Mouse (Mus musculus) adrenal gland (tissue): ENCODE results near the gene Dmkn.
"Not testable (repeated sequence)": the region's sequence is repeated elsewhere in the genome, so short reads cannot be mapped to it uniquely, and the experiment has no call there.

Experiments
- intact Hi-C: fragments of 180-260 bp; cut with DNase I; formaldehyde crosslinking; loops from one replicate; pipeline ENCODE4 v1.15.1; 2025
- long read RNA-seq, 2 experiments: library from polyadenylated mRNA; unstranded; transcript quantifications; one replicate each; pipeline ENCODE4 v2.0.0; 2020; ENCODE audit warnings: borderline replicate concordance in 1 of 2; ENCODE audit not compliant: insufficient replicate concordance in 1 of 2

Gene Dmkn
- long read RNA-seq, experiment 1, partial matches to known transcripts, result 0 of 4 reads
- long read RNA-seq, experiment 1, other reads (novel, unspliced or antisense), result 3 of 4 reads
- long read RNA-seq, experiment 2, result 0 reads

DNA sequence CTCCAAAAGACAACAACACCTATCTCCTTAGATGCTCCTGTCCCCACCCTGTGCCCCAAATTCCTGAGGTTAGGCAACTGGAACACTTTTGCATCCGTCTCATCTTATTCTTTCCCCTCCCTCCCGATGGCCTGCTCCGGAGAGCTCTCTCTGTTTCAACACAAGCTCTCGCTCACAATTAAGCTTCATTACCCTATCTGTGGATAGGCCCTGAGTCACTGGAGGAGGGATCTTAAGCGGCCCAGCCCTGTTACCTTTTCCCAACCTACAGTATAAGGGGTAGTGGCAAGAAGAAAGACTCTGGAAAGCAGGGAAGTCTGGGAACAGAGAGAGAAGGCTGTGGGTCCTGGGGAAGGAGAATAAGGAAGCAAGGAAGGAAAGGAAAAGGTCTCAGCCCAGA, at the start of gene Dmkn:
Dmkn (plus strand) TSS at position 301 of the 400 bp plus-strand sequence.
- intact Hi-C loops, result loop anchor here (10.0 kb wide), 1 partner anchor 89 kb away; the partner anchor contains the start of gene Pmis2

DNA sequence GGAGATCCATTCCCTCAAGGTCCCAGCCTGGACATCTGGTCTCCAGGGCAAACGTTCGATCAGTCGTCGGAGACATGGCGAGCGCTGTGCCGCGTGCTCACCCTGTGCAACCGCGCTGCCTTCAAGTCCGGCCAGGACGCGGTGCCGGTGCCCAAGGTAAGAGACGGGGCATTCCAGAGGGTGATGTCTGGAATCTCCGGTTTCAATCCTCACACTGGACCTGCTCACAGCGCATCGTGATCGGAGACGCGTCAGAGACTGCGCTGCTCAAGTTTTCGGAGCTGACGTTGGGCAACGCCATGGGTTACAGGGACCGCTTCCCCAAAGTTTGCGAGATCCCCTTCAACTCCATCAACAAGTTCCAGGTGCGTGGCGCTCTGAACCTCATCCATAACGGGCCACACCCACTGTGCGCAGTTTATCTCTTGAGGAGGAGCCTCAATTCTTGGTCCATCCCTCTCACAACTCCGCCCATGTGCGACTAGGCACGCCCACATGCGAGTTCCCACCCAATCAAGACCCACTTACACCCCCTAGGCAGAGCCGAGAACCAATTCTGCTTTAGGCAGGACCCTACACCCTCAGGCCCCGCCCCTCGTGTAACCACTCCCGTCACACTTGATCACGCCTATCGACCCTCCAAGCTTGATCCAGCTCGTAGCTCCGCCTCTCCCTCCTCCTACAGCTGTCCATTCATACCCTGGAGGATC, 46.4 kb upstream of the Dmkn start:
- intact Hi-C loops, result no loop called here

DNA sequence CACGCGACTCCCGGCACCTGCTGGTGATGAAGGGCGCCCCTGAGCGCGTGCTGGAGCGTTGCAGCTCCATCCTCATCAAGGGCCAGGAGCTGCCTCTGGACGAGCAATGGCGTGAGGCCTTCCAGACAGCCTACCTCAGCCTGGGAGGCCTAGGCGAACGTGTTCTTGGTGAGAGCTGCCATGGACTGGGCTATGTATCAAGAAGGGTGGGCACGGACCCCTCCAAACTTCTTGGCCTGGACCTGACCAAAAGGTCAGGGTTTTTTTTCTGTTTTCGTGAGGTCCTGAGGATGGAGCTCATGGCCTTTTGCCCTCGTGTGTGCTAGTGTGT, 45.9 kb upstream of the Dmkn start:
- intact Hi-C loops, result no loop called here

DNA sequence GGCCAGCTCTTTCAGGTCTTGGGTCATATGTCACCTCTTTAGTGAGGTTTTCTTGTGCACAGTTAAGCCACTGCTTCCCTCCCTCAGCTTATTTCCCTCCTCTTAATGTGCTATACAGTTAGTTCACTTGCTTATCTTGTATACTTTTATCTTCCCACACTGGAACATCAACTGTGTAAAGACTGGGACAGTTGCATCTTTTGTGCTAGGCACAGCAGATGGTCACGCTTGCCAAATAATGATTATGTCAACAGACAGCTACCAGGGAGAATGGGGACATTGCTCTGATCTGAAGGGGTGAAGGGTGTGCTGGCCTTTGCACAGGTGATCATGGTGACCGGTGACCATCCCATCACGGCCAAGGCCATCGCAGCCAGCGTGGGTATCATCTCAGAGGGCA, 43.9 kb upstream of the Dmkn start:
- intact Hi-C loops, result no loop called here

DNA sequence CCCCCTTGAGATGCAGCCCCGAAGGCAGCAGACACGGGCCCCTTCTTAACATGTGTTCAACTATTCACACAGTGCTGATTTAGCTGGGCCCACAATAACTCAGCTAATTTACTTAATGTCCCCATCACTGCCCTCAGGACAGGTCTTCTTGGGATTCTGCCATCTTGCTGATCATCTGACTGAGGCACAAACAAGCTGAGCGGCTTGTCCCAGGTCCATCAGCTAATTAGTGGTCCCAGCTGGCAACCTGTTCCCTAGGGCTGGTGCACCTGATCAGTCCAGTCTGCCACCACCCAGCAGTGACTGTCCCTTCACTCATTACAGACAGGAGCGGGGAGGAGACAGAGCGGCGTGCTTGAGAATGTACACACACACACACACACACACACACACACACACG, 42.3 kb upstream of the Dmkn start:
- intact Hi-C loops, result no loop called here

DNA sequence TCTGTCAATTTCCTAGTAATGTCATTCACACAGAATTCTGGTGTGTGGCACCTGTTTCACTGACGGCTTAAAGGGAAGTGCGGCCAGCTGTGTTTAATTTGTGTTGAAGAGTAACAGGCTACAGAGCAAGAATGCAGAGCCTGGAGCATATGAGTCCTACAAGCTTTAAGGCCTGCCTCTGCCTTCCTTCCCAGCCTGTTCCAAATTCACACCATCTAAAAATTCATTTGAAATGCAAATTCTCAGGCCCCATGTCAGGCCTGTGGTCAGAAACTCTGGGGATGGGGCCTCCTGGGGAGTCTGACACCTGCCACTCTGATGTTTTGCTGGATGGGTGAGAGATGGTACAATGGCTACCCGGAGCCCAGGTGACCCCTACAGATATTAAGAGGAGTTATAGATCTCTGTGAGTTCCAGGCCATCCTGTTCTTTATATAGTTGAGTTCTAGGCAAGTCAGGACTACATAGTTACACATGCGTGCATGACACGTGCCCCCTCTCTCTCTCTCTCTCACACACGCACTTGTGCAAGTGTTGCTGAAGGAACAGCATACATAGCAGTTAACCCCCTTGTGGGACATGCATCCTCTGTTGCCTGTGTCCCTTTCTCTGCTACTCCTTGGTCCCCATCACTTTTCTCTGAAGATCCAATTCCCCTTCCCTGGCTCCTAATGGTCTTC, 40.1 kb upstream of the Dmkn start:
- intact Hi-C loops, result no loop called here

DNA sequence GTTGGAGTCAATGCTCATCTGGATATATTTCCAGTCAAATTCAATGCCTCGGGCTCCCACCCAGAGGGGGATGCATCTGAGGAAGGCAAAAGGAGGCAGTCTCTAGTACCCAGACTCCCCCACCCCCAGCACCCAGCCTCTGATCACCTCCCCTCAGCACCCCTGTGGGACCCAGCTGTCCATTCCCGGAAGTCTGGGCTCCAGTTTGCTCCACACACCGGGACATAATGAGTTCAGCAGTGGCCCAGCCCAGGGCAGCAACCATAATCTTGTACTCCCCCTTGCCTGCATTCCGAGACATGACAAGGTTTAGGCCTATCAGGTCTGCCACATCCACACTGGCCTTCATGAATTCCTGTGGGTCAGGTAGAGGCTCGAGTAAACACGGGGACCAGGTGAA, 35.3 kb upstream of the Dmkn start:
- intact Hi-C loops, result no loop called here

DNA sequence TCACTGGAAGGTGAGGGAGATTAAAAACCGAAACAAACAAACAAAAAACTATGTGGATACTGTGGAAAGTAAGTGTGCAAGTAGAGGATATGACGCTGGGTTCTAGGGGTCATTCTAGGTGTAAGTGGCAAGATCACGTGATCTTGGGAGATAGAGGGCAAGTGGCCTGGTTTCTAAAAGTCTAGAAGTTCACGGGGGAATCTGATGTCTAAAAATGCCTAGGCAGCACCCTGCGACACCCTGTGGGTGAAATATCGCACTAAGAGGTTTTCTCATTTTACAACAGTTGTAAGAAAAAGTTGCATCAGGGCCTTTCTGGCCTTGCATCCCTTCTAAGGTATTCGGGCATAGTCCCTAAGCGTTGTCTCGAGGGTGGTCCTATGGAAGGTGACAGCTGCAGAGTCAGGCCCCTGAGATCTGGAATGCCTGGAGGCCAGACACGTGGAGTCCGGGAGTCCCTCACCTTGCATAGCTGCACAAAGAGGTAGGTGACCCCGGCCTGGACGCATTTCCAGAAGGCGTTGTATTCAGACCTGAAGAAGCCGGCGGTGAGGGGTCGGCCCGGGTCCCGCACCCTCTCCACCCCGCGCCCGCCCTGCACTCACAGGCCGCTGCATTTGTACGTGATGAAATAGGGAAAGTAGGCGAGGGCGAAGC, 34.7 kb upstream of the Dmkn start:
- intact Hi-C loops, result no loop called here

DNA sequence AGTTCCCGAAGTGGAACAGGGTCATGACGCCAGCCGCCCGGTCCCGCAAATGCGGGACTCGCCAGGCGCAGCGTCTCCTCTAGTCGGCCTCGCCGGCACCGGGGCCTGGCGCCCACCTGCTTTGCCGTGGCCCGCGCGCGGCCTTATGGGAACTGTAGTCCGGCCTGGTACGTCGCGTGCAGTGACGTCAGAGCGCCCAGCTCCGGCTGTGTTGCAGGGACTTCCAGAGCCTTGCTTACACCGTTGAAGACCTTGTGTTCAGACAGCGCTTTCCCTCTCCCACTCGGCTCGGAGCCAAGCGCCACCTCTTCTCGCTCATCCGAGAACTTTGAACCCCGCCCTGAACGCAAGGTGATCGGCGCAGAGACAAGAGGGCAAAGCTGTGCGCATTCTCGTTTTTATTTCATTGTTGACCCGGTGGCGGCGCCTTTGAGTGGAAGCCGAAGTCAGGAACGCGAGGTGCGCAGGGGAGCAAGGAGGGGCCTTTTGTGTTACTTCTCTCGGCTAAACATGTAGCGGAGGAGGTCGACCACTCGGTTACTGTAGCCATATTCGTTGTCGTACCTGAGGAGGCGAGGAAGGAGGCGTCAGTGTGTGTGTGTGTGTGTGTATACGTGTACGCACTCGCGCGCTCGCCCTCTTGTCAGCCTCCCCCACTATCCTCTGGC, 34.0 kb upstream of the Dmkn start, which contains the start of gene Tmem147:
Tmem147 (minus strand) TSS at position 145 of the 668 bp plus-strand sequence.
- intact Hi-C loops, result no loop called here

DNA sequence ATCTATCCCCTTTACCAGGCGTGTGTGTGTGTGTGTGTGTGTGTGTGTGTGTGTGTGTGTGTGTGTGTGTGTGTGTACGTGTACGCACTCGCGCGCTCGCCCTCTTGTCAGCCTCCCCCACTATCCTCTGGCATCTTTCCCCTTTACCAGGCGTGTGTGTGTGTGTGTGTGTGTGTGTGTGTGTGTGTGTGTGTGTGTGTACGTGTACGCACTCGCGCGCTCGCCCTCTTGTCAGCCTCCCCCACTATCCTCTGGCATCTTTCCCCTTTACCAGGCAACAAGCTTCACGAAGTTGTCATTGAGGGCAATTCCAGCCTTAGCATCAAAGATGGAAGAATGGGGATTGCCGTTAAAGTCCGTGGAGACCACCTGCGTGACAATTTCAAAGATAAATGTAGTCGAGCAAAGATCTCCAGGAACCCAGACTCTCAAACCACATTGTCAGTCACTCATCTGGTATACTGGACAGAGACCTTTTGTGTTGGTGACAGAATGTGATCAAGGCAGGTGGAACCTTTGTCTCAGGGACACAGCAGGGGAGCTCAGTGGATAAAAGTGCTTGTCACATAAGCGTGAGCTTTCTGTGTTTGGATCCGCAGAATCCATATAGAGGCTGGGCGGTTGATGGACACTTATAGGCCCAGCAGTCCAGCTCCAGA, 33.4 kb upstream of the Dmkn start:
- intact Hi-C loops, result not testable (repeated sequence)

DNA sequence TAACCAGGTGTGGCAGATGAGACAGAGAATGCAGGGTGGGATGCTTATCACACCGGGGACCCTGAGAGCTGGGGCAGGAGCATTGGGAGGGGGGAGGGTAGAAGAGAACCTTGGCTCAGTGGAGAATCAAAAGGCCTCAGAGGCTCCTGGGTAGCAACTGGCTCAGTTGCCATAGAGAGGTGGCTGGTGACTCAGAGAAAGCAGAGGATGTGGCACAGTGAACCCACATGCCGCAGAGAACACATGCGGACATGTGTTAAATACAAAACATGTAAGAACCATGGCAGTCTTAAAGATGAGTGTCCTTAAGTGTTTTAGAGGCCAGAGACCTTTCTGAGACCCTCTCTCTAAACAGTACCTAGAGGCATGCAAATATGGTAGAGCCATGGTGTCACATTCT, 27.3 kb upstream of the Dmkn start:
- intact Hi-C loops, result no loop called here

DNA sequence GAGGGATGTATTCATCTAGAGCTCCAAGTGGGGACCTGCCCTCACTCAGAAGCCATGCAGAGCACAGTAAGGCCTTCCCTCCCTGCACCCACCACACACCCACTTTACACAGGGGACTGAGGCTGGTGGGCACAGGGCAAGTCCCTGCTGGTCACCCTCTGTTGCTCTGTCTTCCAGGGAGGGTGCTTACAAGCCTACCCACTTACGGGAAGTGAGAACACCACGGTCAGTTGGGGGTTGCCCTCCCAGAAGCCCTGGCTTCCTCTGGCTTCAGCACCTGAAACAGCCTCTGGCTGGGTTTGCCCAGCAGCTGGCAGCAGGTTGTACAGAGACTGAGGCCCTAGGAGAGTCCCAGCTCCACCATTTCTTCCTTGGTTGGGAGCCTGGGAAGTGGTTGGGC, 21.0 kb upstream of the Dmkn start:
- intact Hi-C loops, result not testable (repeated sequence)

DNA sequence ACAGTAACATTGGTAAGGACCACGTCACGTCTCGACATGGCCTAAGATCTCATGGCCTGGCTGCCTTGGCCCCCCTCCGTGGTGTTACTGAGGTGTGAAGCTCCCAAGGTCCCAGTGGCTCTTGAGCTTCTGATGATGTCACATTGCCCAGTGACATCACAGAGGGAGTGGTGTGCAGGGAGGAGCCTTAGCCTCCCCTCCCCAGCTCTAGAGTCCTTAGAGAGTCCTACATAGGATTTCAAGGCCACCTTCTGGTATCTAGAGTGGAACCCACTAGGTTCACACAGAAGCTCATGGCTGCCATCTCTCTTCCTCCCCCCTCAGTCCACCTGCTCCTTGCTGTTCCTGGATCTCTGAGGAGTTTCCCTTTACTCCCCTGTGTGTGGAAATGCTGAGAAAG, 19.9 kb upstream of the Dmkn start, which contains the start of gene Gapdhs:
Gapdhs (minus strand) TSS at position 65 of the 400 bp plus-strand sequence.
- intact Hi-C loops, result not testable (repeated sequence)

DNA sequence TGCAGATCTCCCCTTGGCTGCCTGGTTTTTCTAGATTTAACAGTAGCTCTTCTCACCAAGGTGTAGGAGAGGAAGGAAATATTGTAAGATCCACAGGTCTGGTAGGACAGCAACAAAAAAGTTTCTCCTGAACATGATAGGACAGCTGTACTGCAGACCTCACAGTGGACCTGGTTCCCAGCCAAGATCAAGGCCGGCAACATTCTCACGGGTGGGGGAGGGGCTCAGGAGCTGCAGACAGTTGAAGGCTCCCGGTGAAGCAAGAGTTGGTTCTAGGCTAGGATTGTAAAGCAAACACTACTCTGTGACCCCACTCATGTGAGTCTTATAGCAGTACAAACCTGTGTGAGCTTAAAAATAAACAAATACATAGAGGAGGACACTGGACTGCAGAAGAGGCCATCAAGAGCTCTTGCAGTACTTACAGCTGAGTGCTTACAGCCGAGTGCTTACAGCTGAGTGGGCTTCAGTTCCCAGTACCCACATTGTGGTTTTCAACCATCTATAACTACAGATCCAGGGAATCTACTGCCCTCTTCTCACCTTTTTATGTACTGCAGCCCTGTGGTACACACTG, 19.4 kb upstream of the Dmkn start:
- intact Hi-C loops, result no loop called here

DNA sequence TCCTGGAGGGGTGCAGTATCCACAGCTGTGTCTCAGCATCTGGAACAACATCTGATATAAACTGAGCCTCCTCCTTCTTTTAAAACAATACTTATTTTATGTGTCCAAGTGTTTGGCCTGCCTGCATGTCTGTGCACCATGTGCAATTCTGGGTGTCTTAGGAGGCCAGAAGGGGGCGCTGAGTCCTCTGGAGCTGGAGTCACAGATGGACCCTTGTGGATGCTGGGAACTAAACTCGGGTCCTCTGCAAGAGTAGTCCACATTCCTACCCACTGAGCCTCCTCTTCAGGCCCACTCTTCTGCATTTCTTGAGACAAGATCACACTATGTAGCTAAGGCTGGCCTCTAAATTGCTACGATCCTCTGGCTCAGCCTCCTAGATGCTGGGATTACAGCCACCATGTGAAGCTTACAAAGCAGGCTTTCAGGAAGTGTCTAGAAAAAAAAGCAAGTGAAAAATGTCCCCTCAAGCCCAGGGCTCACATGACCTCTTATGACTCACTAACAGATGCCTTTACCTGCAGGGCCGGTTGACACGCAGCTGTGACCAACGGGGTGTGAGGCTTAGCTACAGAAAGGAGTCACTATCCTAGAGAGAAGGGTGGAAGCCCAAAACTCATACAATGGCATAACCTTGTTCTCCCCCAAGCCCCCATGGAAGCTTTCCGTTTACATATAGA, 15.9 kb upstream of the Dmkn start:
- intact Hi-C loops, result no loop called here

DNA sequence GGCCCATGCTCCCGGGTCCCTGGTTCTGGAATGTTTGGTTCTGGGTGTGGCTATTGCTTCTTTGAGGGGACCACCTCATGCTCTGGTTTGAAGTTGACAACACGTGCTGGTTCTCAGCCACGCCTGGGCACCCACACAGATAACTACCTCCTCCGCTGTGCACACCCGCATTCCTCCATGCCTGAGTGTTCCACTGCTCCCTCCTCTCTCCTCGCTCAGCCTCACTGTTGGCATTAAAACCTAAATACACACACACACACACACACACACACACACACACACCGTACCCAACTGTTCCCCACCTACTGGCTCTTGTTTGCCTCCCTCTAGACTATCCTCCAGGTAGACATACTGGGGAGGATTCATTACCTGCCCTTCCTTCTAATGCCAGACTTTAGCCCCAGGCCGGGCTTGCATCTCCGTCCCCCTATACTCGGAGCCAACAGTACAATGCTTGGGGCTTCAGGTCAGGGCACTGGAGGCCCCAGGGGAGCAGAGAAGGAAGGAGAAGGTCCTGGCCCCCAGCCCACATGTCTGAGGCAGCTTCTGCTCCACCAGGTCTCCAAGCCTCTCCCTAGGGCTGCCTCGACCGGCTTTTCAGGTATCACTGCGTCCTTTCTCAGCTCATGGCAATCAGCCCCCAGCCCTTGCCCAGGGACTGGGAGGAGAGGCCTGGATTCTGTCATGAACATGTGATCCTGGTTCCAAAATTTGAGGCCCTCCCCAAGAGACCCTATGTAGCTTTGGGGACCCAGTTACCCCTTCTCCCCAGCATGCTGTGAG, 13.5 kb upstream of the Dmkn start:
- intact Hi-C loops, result no loop called here

DNA sequence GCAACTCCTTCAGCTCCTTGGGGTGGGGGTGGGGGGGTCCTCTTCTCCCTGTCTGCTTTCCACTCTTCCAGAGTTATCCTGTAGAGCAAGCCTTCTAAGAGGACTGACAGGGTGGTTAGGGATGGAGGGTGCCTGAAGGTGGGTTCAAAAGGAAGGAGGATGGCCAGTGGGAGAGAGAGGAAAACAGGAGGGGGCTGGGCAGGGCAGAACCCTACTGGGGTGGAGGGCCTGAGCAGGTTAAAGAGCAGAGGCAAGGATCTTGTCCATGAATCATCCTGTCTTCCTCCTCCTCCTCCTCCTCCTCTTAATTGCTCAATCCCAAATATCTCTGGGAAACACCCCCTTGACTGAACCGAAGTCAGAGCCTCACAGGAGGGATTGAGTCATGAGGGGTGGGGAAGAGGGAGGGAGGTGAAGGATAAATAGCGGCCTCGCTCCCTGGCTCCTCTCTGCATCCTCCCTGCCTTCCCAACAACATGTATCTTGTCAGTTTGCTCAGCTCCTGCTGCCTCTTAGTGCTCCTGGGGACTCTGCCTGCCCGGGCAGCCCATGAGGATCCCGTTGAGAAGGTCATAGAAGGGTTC, 12.4 kb upstream of the Dmkn start, which contains the start of gene Sbsn:
Sbsn (plus strand) TSS at position 386 of the 584 bp plus-strand sequence.
- intact Hi-C loops, result no loop called here

DNA sequence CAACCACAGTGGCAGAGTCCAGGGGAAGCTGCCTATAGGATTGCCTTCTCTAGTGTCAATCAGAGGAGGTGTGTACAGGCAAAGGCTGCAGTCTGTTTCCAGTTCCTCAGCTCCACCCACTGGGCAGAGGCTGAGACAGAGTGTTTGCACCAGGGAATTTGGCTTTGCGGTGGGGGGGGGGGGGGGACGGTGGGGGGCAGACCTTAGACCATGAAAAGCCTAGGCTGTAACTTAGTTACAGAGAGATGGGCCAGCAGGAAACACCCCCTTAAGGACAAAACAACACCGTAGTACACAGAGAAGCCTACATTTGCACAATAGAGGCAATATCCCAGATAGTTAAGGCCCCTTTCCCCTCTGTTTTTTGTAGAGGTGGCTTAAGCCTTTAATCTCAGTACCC, 6.6 kb upstream of the Dmkn start:
- intact Hi-C loops, result no loop called here

DNA sequence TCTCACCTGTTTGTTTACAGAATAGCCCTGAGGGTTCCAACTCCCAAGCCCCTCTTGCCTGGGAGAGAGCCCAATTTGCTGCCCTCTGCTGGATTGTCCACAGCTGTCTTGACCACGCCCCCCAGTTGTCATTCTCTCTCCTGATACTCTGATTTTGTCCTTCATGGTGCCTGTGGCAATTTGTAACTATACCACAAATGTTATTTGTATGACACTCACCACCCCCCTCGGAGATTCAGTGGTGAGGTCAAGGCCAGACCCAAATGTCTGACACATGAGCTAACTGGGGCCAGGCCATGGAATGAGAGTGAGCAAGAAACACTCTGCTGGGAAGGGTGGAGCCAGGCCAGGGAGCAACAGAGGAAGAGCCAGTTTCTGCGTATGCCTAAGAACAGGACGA, 4.7 kb upstream of the Dmkn start:
- intact Hi-C loops, result no loop called here
